Mouse (Mus musculus): ENCODE results near the gene Ndufa3.

Gene Ndufa3

DNA sequence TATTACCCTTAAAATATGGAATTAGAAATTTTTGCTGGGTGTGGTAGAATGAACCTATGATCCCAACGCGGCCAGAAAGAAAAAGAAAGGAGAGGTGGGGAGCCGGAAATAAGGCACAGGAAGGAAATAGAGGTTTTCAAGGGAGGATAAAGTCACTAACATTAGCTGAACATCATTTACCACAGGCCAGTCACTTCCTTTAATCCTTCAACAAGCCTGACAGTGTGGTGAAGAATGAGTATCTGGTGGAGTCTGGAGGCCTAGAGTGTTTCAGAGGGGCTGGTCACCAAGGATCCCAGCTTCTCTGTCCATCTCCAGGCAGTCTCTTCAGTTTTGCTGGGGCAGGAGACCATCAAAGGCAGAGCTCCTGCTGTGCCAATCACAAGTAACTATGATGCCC lies 6.7 kb upstream of the Ndufa3 start:
- DNase-seq (ENCODE audit: low read depth), result peak; percentile 68

DNA sequence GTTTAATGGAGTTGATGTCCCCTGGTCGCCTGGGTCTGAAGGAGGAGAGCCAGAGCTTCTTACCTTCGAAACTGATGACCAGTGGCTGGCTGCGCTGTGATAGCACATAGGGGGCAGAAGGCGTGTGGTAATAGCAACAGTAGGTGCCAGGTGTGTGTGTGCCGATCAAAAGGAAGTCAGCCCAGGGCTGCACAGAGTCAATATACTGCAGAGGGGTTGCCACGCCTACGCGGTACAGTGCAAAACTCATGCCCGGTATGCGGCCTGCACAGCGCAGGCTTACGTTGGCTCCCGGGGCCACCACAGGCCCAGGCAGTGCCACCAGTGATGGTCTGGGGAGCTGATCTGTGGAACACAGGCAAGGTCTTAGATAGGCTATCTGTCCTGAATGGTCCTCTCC lies 6.2 kb upstream of the Ndufa3 start:
- DNase-seq (ENCODE audit: low read depth), result no peak

DNA sequence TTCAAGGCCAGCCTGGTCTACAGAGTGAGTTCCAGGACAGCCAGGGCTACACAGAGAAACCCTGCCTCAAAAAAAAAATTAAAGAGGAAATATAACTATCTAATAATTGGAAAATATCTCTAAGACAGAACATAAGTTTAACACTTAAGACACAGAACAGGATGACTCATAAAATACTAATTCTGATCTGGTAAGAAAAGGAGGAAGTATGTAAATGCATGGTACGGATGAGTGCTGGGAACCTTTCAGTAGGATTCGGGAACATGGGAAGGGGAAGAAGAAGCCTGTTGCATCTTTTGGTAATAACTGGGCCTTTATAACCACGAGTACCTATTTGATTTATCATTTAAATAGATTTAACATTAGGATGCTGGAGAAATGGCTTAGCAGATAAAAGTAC lies 3.2 kb upstream of the Ndufa3 start:
- DNase-seq (ENCODE audit: low read depth), result no peak

DNA sequence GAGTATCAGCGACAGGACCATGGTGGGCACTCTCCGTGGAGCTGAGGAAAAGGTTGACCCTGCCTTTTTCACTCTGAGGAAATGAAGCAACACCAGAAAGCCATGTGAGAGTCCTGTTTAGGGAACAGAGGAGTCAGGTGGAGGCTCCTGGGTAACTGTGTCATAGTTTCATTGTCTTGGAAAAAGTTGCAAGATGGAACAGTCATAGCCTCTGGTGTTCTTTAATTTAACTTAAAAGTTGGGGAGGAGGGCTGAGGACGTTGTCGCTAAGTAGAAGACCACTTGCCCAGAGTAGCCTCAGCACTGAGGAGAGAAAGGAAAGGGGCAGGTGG lies 1.1 kb upstream of the Ndufa3 start, which contains the start of gene Oscar:
Gene Oscar (minus strand): TSS at position 101 of the 332 bp plus-strand sequence.
- DNase-seq (ENCODE audit: low read depth), result no peak

DNA sequence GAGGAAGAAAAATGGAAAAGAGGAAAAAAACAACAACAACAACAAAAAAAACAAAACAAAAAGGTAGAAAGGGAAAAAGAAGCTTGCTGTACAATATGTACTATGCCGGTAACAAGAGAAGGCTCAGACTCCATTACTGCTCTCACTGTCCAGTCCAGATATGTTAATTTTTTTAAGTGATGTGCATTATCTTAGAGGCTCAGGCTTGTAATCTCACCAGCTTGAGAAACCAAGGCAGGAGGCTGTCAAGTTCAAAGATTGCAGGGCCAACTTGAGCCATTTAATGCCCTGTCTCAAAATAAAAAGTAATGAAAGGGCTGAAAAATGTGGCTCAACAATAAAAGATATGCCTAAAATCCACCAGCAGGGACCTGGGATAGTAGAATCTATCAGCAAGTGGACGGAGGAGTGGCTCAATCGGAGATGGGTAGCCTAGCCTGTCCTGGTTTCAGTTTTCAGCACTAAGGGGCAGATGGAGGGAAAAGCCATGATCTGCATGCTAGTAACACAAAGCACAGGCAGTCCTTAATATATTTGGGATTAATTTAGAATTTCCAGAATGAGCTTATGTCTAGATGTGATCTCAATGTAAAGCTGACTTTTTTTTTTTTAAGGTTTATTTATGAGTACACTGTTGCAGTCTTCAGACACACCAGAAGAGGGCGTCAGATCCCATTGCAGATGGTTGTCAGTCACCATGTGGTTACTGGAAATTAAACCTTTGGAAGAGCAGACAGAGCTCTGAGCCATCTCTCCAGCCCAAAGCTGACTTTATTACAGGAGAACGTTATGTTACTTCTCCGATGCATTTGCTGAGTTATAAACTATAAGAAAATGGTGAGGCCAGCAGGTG lies 558 bp upstream of the Ndufa3 start:
- DNase-seq (ENCODE audit: low read depth), result no peak

DNA sequence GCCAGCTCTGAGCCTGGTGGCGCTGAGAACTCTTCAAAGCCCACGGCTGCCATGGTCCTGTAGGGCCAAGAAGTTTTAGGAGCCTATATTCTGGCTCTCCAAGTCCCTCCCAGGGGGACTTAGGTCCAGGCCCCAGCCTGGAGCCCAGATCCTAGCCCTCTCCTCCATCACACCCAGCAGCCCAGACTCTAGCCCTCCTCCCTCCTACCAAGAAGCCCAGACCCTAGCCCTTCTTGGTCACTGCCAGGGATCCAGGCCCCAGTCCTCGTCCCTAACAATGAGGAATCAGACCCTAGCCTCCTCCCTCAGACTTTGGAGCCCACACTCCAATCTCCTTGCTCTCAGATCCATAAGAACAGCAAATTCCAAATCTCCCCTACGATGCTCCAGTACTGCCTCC lies 11.9 kb downstream of the Ndufa3 start:
- no peak for DNase-seq (ENCODE audit: low read depth)

DNA sequence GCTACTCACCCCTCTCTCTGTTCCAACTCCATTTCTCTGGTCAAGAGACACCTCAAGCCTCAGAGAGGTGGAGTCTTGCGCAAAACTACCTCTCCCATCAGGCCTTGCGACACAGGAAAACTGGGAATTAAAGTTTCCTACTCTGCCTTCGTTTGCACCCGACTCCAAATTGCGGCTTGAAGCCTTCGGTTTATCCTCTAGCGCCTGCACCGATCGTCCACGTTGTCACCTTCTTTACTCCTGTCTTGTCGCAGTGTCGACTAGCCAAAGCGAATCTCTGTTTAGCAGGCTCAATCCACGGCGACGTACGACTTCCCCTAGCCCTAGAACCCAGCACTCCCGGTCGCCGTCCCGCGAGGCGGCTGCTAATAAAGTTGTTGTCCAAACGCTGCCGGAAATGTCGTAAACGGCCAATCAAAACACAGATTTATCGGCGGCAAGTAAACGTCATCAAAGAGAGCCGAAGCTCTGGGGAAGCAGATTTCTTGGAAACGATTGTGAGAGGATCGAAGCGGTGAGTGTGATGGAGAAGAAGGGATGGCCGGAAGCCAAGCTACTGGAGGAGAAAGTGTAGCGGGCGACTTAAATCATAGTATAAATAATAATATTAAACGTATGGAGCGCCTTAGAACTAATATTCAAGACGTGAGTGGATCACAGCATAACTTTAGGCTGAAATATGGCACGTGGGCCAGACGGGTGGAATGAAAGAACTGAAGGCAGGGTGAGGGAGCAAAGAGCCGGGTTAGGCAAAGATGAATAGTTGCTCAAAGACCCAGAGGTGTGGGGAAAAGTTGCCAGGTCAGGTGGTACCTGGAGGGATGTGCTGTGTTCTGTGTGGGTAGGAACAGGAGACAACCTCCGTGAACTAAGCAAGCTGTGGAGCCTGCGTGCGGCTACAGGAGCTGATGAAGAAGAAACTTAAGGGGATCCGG lies 12.6 kb downstream of the Ndufa3 start, which contains the start of the genes Tfpt and Prpf31:
Gene Tfpt (minus strand): TSS at position 387 of the 935 bp plus-strand sequence.
Gene Prpf31 (plus strand): TSS at position 443 of the 935 bp plus-strand sequence.
- peak; percentile 98 for DNase-seq (ENCODE audit: low read depth)

DNA sequence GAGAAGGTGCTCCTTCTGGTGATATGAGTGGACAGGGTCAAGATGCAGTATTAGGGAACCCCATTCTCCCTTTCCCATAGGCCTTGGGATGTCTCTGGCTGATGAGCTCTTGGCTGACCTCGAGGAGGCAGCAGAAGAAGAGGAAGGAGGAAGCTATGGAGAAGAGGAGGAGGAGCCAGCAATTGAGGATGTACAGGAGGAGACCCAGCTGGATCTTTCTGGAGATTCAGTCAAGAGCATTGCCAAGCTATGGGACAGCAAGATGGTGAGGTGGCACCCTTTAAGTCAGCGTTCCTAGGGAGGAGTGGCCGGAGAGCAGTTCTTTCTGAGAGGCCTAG lies 13.3 kb downstream of the Ndufa3 start:
- no peak for DNase-seq (ENCODE audit: low read depth)

DNA sequence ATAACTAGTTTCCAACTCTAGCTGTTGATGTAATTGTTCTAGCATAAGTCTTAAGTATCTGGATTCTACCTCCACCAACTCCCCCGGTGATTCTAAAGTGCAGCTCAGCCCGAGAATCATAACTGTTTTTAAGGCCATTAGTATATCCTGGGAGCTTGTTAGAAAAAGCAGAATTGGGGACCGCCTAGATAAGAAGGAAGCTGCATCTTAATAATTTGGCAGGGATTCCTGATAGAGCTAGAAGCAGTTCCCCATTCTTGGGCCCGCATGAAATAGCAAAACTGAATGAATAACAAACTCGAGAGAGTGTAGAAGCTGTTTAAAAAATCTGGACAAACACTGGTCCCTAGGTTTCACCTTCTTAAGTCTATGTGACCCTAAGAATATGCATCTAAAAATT lies 26.2 kb downstream of the Ndufa3 start:
- DNase-seq (ENCODE audit: low read depth), result no peak

DNA sequence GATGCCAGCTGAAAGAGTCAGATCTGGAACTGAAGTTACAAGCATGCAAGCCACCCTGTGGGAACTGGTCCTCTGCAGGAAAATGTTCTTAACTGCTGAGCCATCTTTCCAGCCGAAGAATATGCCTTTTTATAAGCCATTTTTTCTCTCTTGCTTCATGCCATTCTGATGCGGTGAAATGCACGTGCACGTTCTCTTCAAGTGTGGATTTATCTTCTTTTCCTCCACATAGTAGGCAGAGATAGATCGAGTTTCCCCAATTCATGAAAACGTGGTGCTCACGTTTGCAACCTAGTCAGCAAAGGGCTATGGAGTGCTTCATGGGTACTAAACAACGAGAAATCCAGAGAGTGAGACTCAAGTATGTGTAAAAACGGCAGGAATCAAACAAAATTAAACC lies 26.7 kb downstream of the Ndufa3 start:
- DNase-seq (ENCODE audit: low read depth), result no peak

DNA sequence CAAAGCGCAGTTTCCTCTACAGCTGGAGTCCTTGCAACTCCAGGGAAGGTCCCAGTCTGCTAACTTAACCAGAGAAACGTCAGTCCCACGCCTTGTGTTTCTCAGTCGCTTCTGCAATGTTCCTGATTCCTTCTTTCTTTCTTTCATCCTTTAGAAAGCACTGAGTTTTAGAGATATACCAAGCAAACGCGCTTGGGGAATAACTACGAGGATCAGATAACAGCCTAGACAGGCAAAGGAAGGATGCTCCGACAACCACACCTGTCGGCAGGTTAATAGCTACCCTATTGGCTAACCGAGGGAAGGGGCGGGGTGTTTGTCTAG lies 27.1 kb downstream of the Ndufa3 start:
- DNase-seq (ENCODE audit: low read depth), result no peak

DNA sequence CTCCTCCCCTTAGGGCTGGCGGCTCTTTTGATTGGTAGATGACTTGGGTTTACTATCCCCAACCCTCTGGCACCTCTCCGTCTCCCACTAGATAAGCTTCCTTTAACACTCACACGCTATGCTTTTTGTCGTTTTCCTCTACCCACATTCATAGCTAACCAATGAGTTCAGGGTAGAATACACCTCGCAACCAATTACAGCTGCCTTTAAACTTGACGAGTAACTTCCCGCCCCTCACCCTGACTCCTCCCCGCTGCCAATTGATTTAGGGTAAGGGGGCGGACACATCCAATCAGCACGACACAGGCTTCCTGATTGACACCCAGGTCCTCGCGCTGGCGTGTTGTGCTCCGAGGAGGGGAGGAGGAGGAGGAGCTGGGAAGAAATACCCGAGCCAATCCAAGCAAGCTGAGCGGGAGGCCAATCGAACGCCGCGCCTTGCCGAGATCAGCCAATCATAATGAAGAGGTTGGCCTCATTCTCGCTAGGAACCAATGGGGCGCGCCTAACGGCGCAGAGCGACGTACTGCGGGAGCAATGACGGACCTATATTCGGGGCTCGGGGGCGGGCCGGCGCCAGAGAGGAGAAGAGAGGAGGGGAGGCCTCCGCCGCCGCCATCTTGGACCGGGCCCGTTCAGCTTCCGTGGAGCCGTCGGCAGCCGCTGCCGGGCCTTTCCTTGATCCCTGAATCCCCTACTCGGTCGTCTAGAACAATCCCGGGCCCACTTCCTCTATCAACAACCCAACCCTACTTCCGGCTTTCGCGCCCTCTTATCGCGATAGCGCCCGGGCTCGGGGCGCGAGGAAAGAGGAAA lies 27.7 kb downstream of the Ndufa3 start, which contains the start of gene Cnot3:
Gene Cnot3 (plus strand): TSS at position 597 of the 816 bp plus-strand sequence.
- DNase-seq (ENCODE audit: low read depth), result peak; percentile 100

DNA sequence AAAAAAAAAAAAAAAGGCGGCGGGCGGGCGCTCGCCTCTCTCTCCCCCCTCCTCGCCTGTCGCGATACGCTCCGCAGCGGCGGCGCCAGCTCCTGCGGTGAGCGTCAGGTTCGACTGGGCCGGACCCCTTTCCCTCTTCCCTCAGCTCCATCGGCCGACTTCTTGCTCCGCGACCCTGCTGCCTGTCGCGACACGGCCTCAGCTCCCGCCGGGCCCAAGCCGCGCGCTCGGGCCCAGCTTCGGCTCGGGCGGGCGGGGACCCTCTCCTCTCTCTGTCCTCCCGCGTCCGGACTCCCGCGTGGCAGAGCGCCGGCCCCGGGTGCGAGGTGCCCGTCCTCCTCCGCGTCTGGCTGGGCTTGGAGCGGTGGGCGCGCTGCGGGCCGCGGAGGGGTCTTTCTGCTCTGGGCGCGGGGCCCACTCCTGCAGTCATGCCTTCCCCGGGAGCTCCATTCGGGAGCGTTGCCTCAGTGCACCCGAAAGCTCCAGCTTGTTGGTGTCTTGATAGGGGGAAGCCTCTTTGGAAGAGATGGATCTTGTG lies 28.4 kb downstream of the Ndufa3 start:
- no peak for DNase-seq (ENCODE audit: low read depth)

DNA sequence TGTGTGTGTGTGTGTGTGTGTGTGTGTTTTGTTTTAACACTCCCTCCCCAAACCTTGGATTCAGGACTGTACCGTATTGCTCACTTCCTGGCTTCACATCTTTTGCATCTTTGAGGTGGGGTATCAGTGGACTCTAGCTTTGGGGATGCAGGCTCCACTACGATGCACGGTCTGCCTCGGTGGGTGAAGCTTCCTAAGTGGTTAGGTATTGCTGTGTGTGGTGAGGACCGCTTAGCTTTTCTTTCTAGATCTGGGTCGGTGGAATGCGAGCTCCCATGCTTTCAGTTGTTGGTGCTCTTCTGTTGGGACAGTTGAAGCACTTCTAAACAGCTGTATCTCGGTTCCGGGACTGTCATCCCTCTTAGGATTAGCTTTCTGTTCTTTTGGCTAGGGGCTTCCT lies 29.0 kb downstream of the Ndufa3 start:
- peak; percentile 49 for DNase-seq (ENCODE audit: low read depth)

DNA sequence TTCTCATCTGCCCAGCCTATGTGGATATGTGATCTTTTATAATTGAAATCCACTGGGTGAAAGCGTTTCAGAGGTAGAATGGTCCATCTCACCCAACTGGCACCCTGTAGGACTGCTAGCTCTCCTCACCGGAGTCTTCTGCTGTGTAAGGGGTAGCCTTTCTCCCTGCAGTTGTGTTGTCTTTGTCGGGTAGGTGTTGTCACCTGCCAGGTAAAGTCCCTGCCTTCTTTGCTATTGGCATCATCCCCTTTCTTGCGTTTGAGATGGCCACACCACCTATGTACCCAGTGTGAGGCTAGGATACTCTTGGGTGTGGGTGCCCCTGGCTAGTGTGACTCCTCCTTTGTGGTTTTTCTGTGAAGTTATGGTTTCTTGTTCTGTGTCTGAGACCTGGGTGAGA lies 29.5 kb downstream of the Ndufa3 start:
- DNase-seq (ENCODE audit: low read depth), result no peak

DNA sequence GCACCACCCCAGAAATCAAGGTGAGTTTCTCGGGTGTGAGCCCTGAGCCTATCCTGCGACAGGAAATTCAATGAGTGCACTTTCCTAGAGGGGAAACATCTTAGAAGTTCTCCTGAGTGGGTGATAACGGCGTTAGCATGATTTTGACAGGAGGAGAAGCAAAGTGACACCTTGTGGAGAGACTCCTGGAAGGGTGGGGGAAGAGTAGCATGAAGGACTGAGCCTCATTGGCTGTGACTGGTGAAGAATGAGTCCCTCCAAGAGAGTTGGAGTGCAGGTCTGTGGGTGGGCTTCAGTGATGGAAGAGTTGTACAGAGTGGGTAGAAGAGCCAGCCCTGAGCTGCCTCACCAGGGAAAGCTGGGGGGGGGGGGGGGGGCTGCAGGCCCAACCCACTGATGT lies 39.8 kb downstream of the Ndufa3 start:
- DNase-seq (ENCODE audit: low read depth), result no peak

DNA sequence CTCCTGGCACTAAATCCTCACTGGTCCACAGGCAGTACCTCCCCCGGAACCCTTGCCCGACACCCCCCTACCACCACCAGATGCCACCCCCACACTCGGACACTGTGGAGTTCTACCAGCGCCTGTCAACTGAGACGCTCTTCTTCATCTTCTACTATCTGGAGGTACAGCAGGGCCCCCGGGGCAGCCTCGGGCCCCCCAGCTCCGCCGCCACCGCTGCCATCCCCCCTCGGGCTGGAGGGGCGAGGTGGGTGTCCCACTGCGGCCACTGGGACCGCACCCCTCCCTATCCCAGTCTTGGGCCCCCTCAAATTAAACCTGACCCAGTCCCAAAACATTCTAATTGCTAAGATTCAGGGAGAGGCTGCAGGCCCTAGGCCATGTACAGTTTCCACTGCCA lies 41.4 kb downstream of the Ndufa3 start:
- no peak for DNase-seq (ENCODE audit: low read depth)

DNA sequence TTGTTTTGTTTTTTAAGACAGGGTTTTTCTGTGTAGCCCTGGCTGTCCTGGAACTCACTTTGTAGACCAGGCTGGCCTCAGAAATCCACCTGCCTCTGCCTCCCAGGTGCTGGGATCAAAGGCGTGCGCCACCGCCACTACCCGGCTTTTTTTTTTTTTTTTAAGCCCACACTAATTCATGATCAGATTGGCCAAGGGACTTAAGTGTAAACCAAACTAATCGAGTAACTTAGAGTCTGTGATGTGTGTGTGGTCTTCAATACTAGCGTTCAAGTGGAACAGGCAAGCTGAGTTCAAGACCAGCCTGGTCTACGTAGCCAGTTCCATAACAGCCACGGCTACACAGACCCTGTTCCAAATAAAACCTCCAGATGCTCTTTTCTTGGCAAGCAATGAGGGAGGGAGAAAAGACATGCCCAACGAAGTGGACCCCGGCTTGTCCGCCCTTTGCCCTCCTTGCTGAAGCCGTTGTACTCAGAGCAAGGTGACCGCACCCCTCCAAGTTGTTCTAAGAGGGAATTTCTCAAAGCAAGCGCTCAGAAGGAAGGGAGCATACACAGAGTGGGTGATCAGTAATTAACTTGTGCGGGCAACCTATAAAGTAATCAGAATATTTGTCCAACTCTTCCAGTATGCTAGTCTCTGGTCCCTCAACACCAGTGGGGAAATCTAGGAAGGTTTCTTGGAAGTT lies 47.5 kb downstream of the Ndufa3 start:
- DNase-seq (ENCODE audit: low read depth), result peak; percentile 55

DNA sequence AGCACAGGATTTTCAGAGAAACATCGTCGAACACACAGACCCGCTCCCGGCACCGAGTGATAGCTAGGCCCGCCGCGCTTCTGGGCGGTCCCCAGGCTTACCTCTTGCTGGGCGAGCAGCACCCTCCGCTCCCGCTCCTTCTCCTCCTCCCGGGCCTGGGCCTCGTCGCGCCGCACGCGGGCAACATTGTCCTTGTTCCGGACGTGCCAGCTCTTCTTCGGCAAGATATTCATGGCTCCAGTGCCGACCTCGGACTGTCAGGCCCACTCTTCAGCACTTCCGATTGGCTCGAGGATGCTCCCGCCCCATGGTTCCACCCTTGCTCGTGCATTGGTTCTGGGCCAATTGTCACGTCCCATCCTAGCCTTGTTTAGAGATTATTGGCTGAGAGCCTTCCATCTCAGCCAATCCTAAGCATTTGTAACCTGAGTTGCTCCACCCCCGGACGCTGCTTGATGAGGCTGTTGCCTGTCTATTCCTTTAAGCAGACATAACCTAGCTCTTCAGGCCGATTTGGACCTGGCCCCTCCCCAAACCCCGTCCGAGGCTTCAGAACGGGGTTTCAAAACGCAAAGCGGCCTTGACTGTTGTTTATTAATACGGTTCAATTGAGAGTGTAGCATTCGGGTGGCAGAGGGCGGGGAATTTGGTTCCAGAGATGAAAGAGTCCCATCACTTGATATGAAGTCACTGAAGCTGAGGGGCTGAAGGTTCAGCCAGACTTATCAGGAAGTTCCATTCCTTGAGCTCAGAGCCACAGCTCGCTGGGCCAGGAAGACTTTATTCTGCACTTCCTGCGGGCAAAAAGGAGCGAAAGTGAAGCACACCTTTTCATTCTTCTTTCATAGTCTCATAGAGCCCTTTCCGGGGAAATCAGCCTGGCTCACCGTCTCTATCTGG lies 48.3 kb downstream of the Ndufa3 start, which contains the start of gene Leng1:
Gene Leng1 (minus strand): TSS at position 626 of the 900 bp plus-strand sequence.
- DNase-seq (ENCODE audit: low read depth), result peak; percentile 99

DNA sequence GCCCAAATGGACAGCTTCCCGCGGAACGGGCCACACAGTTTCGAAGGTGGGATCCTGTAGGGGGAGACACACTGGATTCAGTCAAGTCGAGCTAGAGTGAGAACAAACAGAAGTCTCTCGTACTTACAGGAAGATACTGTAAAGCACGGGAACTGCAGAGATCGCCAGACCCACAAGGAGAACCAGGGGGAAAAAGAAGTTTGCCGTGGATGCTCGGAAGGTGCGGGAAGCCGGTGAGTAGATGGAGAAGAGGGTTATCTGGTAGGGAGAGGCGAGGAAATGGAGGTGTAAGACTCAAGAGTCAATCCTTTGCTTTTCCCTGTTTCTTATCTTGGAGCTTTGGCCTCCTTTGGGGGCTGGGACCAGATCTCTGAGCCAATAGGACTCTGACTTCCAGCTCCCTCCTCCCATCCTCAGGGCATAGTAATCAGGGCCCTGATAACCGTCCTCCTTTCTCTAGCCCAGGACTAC lies 49.8 kb downstream of the Ndufa3 start:
- DNase-seq (ENCODE audit: low read depth), result peak; percentile 79
